Mouse (Mus musculus) heart, postnatal 25 days (tissue): ENCODE measurements around the gene Zcwpw1. TPM values are rescaled to one million over a fixed set of nuclear protein-coding genes. Genes with fewer than 3 reads are reported as not detected.

Experiments used
- total RNA-seq, 2 experiments: library from RNA; stranded (reverse); gene quantifications; 2 replicates each; pipeline ENCODE4 v1.2.3; 2021

The Zcwpw1 gene
- total RNA-seq, 2 experiments from 2014 or later = 0.57 to 0.89 TPM

Other genes with a start within 250 kb of the Zcwpw1 start
- not detected for gene Actl6b, start 234.3 kb upstream of the Zcwpw1 start, total RNA-seq
- gene Tfr2, start 218.0 kb upstream of the Zcwpw1 start, total RNA-seq = under 1 TPM in 1 of 2 experiments, not detected in 1; 0.08 TPM
- gene Mospd3, start 186.7 kb upstream of the Zcwpw1 start, total RNA-seq = 10 to 100 TPM; 16.2 to 17.5 TPM
- gene Pcolce, start 174.0 kb upstream of the Zcwpw1 start, total RNA-seq = 10 to 100 TPM; 66.9 to 71.3 TPM
- gene Fbxo24, start 158.8 kb upstream of the Zcwpw1 start, total RNA-seq = under 1 TPM; 0.11 to 0.36 TPM
- gene Lrch4, start 158.7 kb upstream of the Zcwpw1 start, total RNA-seq = 10 to 100 TPM; 17.6 to 18.2 TPM
- gene Gm20605, start 158.6 kb upstream of the Zcwpw1 start, total RNA-seq = 1 to 10 TPM; 3.2 to 4.5 TPM
- 1 to 10 TPM; 3.0 to 3.9 TPM for gene Sap25, start 146.5 kb upstream of the Zcwpw1 start, total RNA-seq
- gene Irs3, start 142.1 kb upstream of the Zcwpw1 start, total RNA-seq = under 1 TPM; 0.29 to 0.48 TPM
- 10 to 100 TPM; 11.8 to 13.3 TPM for gene Agfg2, start 103.1 kb upstream of the Zcwpw1 start, total RNA-seq
- gene Nyap1, start 46.2 kb upstream of the Zcwpw1 start, total RNA-seq = under 1 TPM; 0.98 to 0.99 TPM
- 100 to 1,000 TPM; 282 to 288 TPM for gene Tsc22d4, start 42.1 kb upstream of the Zcwpw1 start, total RNA-seq
- gene Ppp1r35, start 8.9 kb upstream of the Zcwpw1 start, total RNA-seq = 10 to 100 TPM; 11.1 to 13.4 TPM
- 10 to 100 TPM; 20.6 to 29.3 TPM for gene Mepce, start 143 bp upstream of the Zcwpw1 start, total RNA-seq
- 1 to 10 TPM; 1.7 to 1.9 TPM for gene Pilra, start 48.5 kb downstream of the Zcwpw1 start, total RNA-seq
- under 1 TPM; 0.61 to 0.83 TPM for gene Pilrb1, start 70.3 kb downstream of the Zcwpw1 start, total RNA-seq
- under 1 TPM in 1 of 2 experiments, not detected in 1; 0.81 TPM for gene Pilrb2, start 84.0 kb downstream of the Zcwpw1 start, total RNA-seq
- gene Cyp3a13, start 133.8 kb downstream of the Zcwpw1 start, total RNA-seq = under 1 TPM; 0.17 to 0.31 TPM
- gene Gjc3, start 175.3 kb downstream of the Zcwpw1 start, total RNA-seq = under 1 TPM; 0.26 to 0.42 TPM
- not detected for gene Azgp1, start 193.7 kb downstream of the Zcwpw1 start, total RNA-seq
- not detected for gene Smok3a, start 233.5 kb downstream of the Zcwpw1 start, total RNA-seq
- not detected for gene Smok3b, start 233.6 kb downstream of the Zcwpw1 start, total RNA-seq